Comparison of ENCODE assay signal across 29 mouse cellular contexts in genomic region chr6:70116811-70117210, GRCm38 (mm10).
DNase-seq lines count a peak whose midpoint lies in the region; ATAC-seq lines count a peak whose summit lies in the region.
"Had no signal": no experiment of that assay in that cellular context is flagged by ENCODE, and none has a peak within 500 bp of the region (broad histone marks: within the 10 kb centered on the region; RNA-seq: fewer than 3 reads in every experiment).

No protein-coding gene starts in this region.

- no peaks in the 10 kb centered on the region for H3K27me3 ChIP-seq in kidney, embryonic 15.5 days
- H3K27me3 ChIP-seq: liver, embryonic 15.5 days; midbrain, embryonic 15.5 days; neural tube, embryonic 13.5 days had no signal

- no peak overlapping the region for H3K4me2 ChIP-seq in kidney, embryonic 15.5 days
- H3K4me2 ChIP-seq: liver, embryonic 15.5 days; midbrain, embryonic 15.5 days; neural tube, embryonic 13.5 days had no signal

- H3K27ac ChIP-seq in kidney, embryonic 15.5 days = no peak overlapping the region
- H3K27ac ChIP-seq: forebrain, embryonic 10.5 days; gastrocnemius, adult 2 months; heart, embryonic 10.5 days; hindbrain, embryonic 10.5 days; layer of hippocampus, adult 2 months; limb, embryonic 10.5 days; liver, embryonic 15.5 days; macrophage; midbrain, embryonic 15.5 days; neural tube, embryonic 13.5 days; stomach, postnatal 0 days had no signal

- no peaks in the 10 kb centered on the region for H3K9me3 ChIP-seq in kidney, embryonic 15.5 days (replicated peaks)
- H3K9me3 ChIP-seq: forebrain, embryonic 10.5 days; G1E; heart, embryonic 10.5 days; hindbrain, embryonic 10.5 days; limb, embryonic 10.5 days; liver, embryonic 15.5 days; midbrain, embryonic 15.5 days; neural tube, embryonic 13.5 days had no signal

- no peaks in the 10 kb centered on the region for H3K4me1 ChIP-seq in kidney, embryonic 15.5 days
- H3K4me1 ChIP-seq: forebrain, embryonic 10.5 days; heart, embryonic 10.5 days; hindbrain, embryonic 10.5 days; limb, embryonic 10.5 days; liver, embryonic 15.5 days; midbrain, embryonic 15.5 days; neural tube, embryonic 13.5 days had no signal

- peak; percentile 49; the same call in 1 of the 2 replicates for ATAC-seq in kidney, embryonic 15.5 days (replicated peaks; ENCODE audit: low FRiP score)
- ATAC-seq in inflammation-experienced regulatory T-cells, adult 6 months = no peak
- ATAC-seq: forebrain, embryonic 16.5 days; hindbrain, embryonic 16.5 days; midbrain, embryonic 15.5 days had no signal

- no peak overlapping the region for H3K4me3 ChIP-seq in kidney, embryonic 15.5 days (replicated peaks)
- H3K4me3 ChIP-seq: forebrain, embryonic 10.5 days; gastrocnemius, adult 2 months; heart, embryonic 10.5 days; hindbrain, embryonic 10.5 days; layer of hippocampus, adult 2 months; limb, embryonic 10.5 days; liver, embryonic 15.5 days; midbrain, embryonic 15.5 days; myocyte; neural tube, embryonic 13.5 days had no signal

- H3K36me3 ChIP-seq in kidney, embryonic 15.5 days = no peaks in the 10 kb centered on the region
- H3K36me3 ChIP-seq: forebrain, embryonic 10.5 days; G1E; heart, embryonic 10.5 days; hindbrain, embryonic 10.5 days; limb, embryonic 10.5 days; liver, embryonic 15.5 days; midbrain, embryonic 15.5 days; neural tube, embryonic 13.5 days had no signal

- no peak overlapping the region for H3K9ac ChIP-seq in kidney, embryonic 15.5 days
- H3K9ac ChIP-seq: liver, embryonic 15.5 days; midbrain, embryonic 15.5 days; neural tube, embryonic 13.5 days had no signal

- DNase-seq in kidney, postnatal 14 days = no peak
- DNase-seq in right cerebral cortex, adult 18-20 months = peak; percentile 31
- DNase-seq in right cerebral cortex, postnatal 14 days = no peak
- DNase-seq in left cerebral cortex, adult 9 months (ENCODE audit: low spot score in 2 of 2) = peak; percentile 9 to 13
- DNase-seq in right cerebral cortex, postnatal 36 days (ENCODE audit: low spot score in 2 of 2) = peak; percentile 8 to 30
- DNase-seq in retina, embryonic 14.5 days (ENCODE audit: low spot score) = no peak
- DNase-seq: adrenal gland, adult 2 months; cerebellum, adult 18-20 months; cerebellum, postnatal 14 days; gastrocnemius, adult 2 months; kidney, adult 11 months; kidney, postnatal 10 days; liver had no signal

- 37% methylated on average over 1 of the region's 1 CpGs for WGBS in kidney, embryonic 15.5 days

Comparison
In these comparisons a context has a peak if more than half of its experiments do, and no peak if none do; other contexts are left out.
1. DNase-seq: peak in right cerebral cortex, adult 18-20 months (single experiment), left cerebral cortex, adult 9 months (2 of 2) and right cerebral cortex, postnatal 36 days (2 of 2); none in kidney, postnatal 14 days (single experiment), right cerebral cortex, postnatal 14 days (single experiment) and retina, embryonic 14.5 days (single experiment).